Mouse (Mus musculus): ENCODE measurements around the gene Ccr3.
"Not testable (repeated sequence)": the region's sequence is repeated elsewhere in the genome, so short reads cannot be mapped to it uniquely, and the experiment has no call there.

Gene Ccr3

DNA sequence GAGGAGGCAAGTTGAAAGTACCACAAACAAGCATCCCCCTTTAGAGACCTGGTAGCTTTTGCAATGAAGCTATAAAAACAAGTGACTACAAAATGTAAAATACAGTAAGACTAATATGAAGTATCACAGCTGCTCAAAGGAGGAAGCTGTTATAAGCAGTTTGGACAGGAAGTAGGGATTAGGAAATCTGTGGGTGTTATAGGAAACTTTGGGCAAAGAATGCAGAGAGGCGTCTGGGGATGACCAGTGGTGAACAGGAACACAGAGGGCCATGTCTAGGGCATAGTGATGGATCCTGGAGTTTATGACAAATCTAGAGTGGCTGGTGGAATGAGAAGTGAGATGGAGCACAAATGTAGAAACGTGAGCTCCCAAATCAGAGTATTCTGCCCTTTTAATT, 31.8 kb downstream of the Ccr3 start:
- peak; percentile 22 for DNase-seq

- peak; percentile 48 for DNase-seq
Measured at GRCm38 (mm10) chr9:124056158-124056709, 34.5 kb downstream of the Ccr3 start.

DNA sequence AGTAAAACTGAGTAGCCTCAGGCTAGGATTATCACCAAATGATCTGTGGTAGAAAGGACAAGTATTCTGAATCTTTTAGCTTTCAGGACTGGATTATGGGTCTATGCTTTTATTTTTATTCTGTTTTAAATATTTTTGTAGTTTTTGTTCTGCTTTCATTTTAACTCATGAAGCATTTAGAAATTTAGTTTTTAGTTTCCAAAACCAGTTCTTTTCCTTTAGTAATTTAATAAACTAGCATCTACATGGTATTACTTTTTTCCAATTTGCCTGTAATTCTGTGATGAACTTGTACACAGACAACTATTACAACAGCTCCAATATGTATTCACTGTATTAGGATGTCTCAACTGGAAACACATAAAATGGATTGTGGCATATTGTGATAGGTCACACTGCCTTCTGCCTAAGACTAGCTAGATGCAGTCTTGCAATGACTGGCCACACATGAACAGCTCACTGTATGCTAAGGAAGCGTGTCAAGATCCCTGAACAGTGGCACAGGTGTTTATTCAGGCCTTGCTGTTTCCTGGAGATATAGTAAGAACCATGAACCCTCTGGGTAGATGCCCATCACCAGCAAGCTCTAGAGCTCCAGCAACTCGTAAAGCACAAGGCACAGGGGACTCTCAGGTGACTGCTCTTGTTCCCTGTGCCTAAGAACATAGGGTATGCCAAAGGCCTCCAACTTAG, 38.0 kb downstream of the Ccr3 start:
- no peak for DNase-seq

DNA sequence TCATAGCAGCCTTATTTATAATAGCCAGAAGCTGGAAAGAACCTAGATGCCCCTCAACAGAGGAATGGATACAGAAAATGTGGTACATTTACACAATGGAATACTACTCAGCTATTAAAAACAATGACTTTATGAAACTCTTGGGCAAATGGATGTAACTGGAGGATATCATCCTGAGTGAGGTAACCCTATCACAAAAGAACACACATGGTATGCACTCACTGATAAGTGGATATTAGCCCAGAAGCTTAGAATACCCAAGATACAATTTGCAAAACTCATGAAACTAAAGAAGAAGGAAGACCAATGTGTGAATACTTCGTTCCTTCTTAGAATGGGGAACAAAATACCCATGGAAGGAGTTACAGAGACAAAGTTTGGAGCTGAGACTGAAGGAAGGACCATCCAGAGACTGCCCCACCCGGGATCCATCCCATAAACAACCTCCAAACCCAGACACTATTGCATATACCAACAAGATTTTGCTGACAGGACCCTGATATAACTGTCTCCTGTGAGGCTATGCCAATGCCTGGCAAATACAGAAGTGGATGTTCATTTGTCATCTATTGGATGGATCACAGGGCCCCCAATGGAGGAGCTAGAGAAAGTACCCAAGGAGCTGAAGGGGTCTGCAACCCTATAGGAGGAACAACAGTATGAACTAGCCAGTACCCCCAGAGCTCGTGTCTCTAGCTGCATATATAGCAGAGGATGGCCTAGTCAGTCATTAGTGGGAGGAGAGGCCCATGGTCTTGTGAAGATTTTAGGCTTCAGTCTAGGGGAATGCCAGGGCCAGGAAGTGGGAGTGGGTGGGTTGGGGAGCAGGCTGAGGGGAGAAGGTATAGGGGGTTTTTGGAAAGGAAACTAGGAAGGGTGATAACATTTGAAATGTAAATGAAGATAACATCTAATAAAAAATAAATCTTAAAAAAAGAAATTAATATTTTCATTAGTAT, 40.0 kb downstream of the Ccr3 start:
- not testable (repeated sequence) for DNase-seq

DNA sequence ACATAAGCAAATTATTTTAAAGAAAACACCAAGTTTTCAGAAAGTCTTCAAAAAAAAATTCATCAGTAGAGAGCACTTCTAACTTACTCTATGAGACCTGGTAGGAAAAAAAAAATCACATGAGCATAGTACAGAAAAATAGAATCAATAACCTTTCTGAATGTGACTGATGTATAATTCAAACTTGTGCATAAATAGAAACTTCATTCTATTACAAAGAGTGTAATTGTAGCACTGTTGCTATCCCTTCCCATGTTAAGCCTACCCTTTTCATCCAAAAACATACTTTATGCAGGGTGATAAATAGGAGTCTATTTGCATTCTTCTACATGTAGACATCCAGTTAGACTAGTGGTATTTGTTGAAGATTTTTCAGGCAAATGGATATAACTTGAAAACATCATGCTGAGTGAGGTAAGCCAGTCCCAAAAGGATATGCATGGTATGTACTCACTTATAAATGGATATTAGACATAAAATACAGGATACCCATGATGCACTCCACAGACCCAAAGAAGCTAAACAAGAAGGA, 44.9 kb downstream of the Ccr3 start:
- DNase-seq, result no peak

- DNase-seq, result peak; percentile 35
Measured at GRCm38 (mm10) chr9:124068098-124069058, 46.6 kb downstream of the Ccr3 start.

- no peak for DNase-seq
Measured at GRCm38 (mm10) chr9:124071506-124071905, 49.7 kb downstream of the Ccr3 start.

GRCm38 (mm10) chr9:124079803-124080202, 58.0 kb downstream of the Ccr3 start:
- DNase-seq, result no peak

DNA sequence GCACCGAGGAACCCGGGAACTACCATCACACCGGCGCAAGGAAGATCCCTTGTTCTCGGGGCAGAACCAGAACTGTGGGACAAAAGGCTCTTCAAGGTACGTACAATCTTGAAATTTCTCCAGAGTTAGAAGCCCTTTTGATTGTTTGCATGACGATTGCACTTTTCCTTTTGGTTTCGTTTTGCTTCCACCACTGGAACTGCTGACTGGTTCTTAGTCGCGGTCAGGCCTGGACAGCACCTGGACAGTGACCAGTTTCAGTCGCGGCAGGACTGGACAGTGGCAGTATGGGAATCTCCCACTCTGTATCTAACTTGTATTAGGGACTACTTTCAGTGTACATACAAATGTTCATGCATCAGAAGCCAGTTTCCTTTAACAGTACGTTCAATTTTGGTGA, 58.7 kb downstream of the Ccr3 start:
- not testable (repeated sequence) for DNase-seq
